Mouse (Mus musculus) heart, embryonic 10.5 days (tissue): ENCODE data around the gene Nodal. TPM values are rescaled to one million over a fixed set of nuclear protein-coding genes. Genes with fewer than 3 reads are reported as not detected.

Experiments
- DNase-seq: peaks from one replicate; pipeline ENCODE4 v3.0.0-alpha.2; 2017; ENCODE audit warnings: low spot score
- H3K27ac ChIP-seq: fragments of 300-500 bp; sonication (generic); 2 replicates; pipeline ENCODE4 v1.5.1; 2016; ENCODE audit warnings: mild to moderate bottlenecking
- H3K27me3 ChIP-seq: fragments of 300-500 bp; sonication (generic); 2 replicates; pipeline ENCODE4 v1.6.1; 2016; ENCODE audit warnings: mild to moderate bottlenecking; ENCODE audit not compliant: poor library complexity, insufficient read depth, severe bottlenecking
- H3K36me3 ChIP-seq: fragments of 300-500 bp; sonication (generic); 2 replicates; pipeline ENCODE4 v1.6.1; 2016; ENCODE audit warnings: mild to moderate bottlenecking, moderate library complexity
- H3K4me1 ChIP-seq: fragments of 300-500 bp; sonication (generic); 2 replicates; pipeline ENCODE4 v1.6.1; 2016; ENCODE audit warnings: mild to moderate bottlenecking
- H3K4me3 ChIP-seq: fragments of 300-500 bp; sonication (generic); 2 replicates; pipeline ENCODE4 v1.5.1; 2016; ENCODE audit warnings: mild to moderate bottlenecking, moderate library complexity
- H3K9me3 ChIP-seq: fragments of 300-500 bp; sonication (generic); 2 replicates; pipeline ENCODE4 v1.6.1; 2016; ENCODE audit warnings: mild to moderate bottlenecking, moderate library complexity
- WGBS: fragments of 180-500 bp; shearing (Covaris S2); methylation state at CpG from one replicate; pipeline ENCODE4 v1.1.7; 2016; 5-methylcytosine and 5-hydroxymethylcytosine counted together
- polyA plus RNA-seq: library from polyadenylated mRNA; unstranded; fragments of >200 nt; fragmentation: Nextera tagmentation; extraction: Ambion mirVana; gene quantifications from 2 replicates; pipeline ENCODE4 v1.2.1, GENCODE M21; 2016

Nodal gene
- polyA plus RNA-seq, 1 experiment from 2014 or later, result 0.28 TPM

DNA sequence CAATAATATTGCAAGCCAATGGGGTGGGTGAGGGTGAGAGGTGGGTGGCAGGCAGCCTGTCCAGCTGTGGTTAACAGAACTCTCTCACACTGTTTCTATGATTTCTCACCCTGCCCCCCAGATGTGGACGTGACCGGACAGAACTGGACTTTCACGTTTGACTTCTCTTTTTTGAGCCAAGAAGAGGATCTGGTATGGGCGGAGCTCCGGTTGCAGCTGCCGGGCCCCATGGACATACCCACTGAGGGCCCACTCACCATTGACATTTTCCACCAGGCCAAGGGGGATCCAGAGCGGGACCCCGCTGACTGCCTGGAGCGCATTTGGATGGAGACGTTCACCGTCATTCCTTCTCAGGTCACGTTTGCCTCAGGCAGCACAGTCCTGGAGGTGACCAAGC, 5.1 kb downstream of the Nodal start:
- H3K27ac ChIP-seq, result no peak overlapping the region
- no peaks in the 10 kb centered on the region for H3K9me3 ChIP-seq
- H3K4me1 ChIP-seq, result peaks cover 34% of the 10 kb centered on the region
- WGBS, result 91% methylated on average over 12 of the region's 12 CpGs
- H3K27me3 ChIP-seq, result peaks cover 43% of the 10 kb centered on the region
- DNase-seq, result no peak
- no peaks in the 10 kb centered on the region for H3K36me3 ChIP-seq
- no peak overlapping the region for H3K4me3 ChIP-seq

DNA sequence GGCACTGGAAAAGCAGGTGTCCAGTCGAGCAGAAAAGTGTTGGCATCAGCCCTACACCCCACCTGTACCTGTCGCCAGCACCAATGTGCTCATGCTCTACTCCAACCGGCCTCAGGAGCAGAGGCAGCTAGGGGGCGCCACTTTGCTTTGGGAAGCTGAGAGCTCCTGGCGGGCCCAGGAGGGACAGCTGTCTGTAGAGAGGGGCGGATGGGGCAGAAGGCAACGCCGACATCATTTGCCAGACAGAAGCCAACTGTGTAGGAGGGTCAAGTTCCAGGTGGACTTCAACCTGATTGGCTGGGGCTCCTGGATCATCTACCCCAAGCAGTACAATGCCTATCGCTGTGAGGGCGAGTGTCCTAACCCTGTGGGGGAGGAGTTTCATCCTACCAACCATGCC, 5.5 kb downstream of the Nodal start:
- Histone ChIP-seq H3K4me3 (no peak overlapping the region), H3K27ac (no peak overlapping the region), H3K27me3 (peaks cover 39% of the 10 kb centered on the region), H3K36me3 (no peaks in the 10 kb centered on the region), H3K9me3 (no peaks in the 10 kb centered on the region), H3K4me1 (peaks cover 30% of the 10 kb centered on the region)
- no peak for DNase-seq
- WGBS, result 59% methylated on average over 10 of the region's 10 CpGs

DNA sequence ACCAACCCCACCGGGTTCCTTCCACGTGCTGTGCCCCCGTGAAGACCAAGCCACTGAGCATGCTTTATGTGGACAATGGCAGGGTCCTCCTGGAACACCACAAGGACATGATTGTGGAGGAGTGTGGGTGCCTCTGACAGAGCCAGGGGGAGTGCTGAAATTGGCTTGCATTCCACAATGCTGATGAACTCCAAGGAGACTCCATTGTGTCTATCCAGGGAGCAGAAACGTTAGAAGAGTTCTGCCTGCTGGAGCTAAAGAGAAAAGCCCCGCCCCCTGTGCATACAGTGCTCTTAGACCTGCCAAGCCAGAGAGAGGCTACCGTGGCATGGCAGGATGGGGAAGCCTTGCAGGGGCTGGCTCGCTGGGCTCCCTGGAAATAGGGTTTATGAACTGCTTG, 6.7 kb downstream of the Nodal start:
- Histone ChIP-seq H3K9me3 (no peaks in the 10 kb centered on the region), H3K27ac (no peak overlapping the region), H3K4me3 (no peak overlapping the region), H3K36me3 (peaks cover 8% of the 10 kb centered on the region), H3K27me3 (peaks cover 27% of the 10 kb centered on the region), H3K4me1 (peaks cover 20% of the 10 kb centered on the region; the same call in 1 of the 2 replicates)
- DNase-seq, result no peak
- 41% methylated on average over 7 of the region's 7 CpGs for WGBS

DNA sequence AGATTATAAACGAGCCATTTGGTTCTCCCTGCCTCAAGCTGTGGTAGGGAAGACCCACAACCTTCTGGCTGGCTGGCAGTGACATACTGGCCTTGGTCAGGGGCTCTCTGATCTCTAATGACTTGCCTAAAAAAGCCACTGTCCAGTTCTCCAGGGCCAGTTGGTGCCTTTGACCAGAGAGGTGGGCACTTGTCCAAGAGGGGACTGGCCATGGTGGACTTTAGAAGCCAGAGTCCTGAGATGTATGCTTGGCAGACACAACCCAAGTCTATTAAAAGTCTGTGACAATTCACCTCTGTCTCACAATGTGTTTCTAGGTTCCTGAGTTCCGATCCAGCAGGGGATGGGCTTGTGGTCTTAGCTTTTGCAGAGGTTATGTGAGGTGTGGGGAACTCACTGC, 7.3 kb downstream of the Nodal start:
- peaks cover 21% of the 10 kb centered on the region for H3K27me3 ChIP-seq
- DNase-seq, result no peak

DNA sequence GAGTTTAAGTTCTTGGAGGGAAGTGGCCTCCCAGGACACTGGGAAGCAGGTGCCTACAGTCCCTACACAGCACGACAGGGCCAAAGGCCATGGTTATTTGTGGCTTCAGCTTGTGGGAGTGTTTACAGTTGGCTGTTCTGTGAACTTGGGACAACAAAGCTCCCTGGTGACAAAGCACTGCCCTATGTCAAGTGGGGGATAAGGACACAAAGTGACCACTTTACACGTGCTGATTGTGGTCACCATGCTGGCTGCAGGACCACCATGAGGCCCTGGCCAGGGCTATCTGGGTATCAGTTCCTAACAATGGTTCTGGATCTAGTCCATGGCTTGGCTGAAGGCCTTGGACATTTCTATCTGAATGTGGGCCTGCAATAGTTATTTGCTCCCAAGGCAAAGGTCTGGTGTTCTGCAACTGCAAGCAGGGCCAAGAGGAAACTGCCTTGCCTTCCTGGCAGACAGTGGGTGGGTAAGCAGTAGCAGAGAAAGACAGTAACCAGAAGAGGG, 8.5 kb downstream of the Nodal start:
- Histone ChIP-seq H3K27ac (0 out of 2 replicates have a peak overlapping the region, but pooled peaks have one; percentile 0), H3K9me3 (no peaks in the 10 kb centered on the region), H3K4me3 (no peak overlapping the region), H3K4me1 (peaks cover 17% of the 10 kb centered on the region; the same call in 1 of the 2 replicates), H3K27me3 (peaks cover 12% of the 10 kb centered on the region; the same call in 1 of the 2 replicates), H3K36me3 (peaks cover 26% of the 10 kb centered on the region)
- 26% methylated on average over 2 of the region's 2 CpGs for WGBS
- no peak for DNase-seq

More for the DNA sequence above, 7.3 kb downstream of the Nodal start:
- WGBS, result 80% methylated on average over 2 of the region's 2 CpGs
- Histone ChIP-seq H3K4me3 (no peak overlapping the region), H3K36me3 (peaks cover 13% of the 10 kb centered on the region), H3K4me1 (peaks cover 17% of the 10 kb centered on the region; the same call in 1 of the 2 replicates), H3K9me3 (no peaks in the 10 kb centered on the region), H3K27ac (no peak overlapping the region)

DNA sequence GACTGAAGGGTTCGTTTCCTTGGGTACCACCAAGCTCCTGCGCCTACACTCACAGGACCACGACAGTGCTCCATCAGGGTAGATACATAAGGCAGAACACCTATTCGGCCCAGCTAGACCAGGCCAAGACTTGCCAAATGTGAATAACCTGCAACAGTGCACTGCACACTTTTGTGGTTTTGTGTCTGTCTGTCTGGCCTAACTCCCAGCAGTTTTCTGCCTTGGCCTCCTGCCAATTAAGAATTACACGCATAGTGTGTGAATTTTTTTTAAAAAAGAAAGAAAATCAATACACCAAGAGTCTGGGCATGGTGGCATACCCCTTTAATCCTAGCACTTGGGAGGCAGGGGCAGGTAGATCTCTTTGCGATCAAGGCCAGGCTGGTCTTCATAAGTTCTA, 10.2 kb downstream of the Nodal start:
- 89% methylated on average over 6 of the region's 6 CpGs for WGBS
- peaks cover 7% of the 10 kb centered on the region; the same call in 1 of the 2 replicates for H3K27me3 ChIP-seq
- no peak for DNase-seq

DNA sequence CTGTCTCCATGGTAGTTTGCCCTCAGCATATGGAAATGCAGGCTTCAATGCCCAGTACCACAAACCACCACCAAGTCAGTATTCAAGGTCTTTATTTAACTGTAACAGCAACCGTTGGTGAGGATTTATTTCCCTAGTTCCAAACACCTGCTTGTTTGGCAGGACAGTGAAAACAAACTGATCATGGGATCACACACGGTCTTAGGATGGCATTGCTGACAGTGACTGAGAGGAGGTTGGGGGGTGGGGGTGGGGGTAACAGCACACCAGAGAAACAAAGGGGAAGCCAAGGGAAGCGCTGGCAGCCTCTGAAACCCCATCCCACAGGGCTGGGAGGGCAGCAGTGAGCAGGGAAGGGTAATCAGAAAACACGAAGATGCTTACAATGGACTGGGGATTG, 10.6 kb downstream of the Nodal start:
- Histone ChIP-seq H3K27ac (no peak overlapping the region), H3K4me3 (no peak overlapping the region), H3K9me3 (no peaks in the 10 kb centered on the region), H3K4me1 (peaks cover 17% of the 10 kb centered on the region; the same call in 1 of the 2 replicates), H3K27me3 (peaks cover 3% of the 10 kb centered on the region; the same call in 1 of the 2 replicates), H3K36me3 (peaks cover 45% of the 10 kb centered on the region)
- DNase-seq, result no peak
- 72% methylated on average over 4 of the region's 4 CpGs for WGBS

More for the DNA sequence above, 10.2 kb downstream of the Nodal start:
- Histone ChIP-seq H3K36me3 (peaks cover 40% of the 10 kb centered on the region), H3K27ac (no peak overlapping the region), H3K9me3 (no peaks in the 10 kb centered on the region), H3K4me3 (no peak overlapping the region), H3K4me1 (peaks cover 17% of the 10 kb centered on the region; the same call in 1 of the 2 replicates)

DNA sequence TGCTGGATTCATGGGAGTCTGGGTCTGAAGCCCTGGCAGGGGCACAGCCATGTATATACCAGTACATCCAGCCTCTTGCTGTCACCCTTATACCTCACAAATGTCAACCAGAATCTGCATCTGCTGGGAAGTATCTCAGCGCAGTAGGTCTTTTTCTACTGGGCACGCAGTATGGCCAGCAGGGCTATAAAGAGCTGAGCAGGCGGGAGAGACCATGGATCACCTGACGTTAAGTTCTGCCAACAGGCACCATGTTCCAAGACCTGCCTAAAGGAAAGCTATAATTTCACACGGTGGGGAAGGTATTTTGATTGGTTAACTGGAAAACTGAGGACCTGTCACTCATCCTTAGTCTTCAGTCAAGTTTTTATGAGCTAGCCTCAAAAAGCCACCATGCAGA, 11.3 kb downstream of the Nodal start:
- no peaks in the 10 kb centered on the region for H3K27me3 ChIP-seq
- 94% methylated on average over 5 of the region's 5 CpGs for WGBS
- no peak overlapping the region for H3K27ac ChIP-seq
- H3K36me3 ChIP-seq, result peaks cover 51% of the 10 kb centered on the region
- DNase-seq, result no peak
- H3K4me3 ChIP-seq, result no peak overlapping the region
- no peaks in the 10 kb centered on the region for H3K9me3 ChIP-seq
- peaks cover 17% of the 10 kb centered on the region; the same call in 1 of the 2 replicates for H3K4me1 ChIP-seq

DNA sequence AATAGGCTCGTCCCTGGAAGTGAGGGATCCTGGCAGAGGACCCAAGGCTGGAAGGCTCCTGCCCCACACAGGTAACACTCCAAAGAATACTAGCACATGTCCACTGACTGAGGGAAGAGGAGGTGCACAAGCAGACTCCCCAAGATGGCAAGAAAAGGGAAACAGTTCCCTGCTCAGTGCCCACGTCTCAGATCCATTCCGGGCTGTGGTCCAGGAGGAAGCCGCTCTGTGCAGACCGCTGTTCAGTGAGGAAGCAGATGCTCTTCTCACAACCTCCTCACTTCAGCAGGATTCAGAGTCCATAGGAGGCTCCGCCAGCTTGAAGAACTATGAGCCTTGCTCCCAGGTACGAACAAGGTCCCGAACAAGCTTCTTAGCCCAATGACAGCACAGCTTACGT, 13.6 kb downstream of the Nodal start:
- H3K27ac ChIP-seq, result no peak overlapping the region
- no peak overlapping the region for H3K4me3 ChIP-seq
- H3K4me1 ChIP-seq, result peaks cover 7% of the 10 kb centered on the region; the same call in 1 of the 2 replicates
- no peaks in the 10 kb centered on the region for H3K27me3 ChIP-seq
- WGBS, result 93% methylated on average over 9 of the region's 9 CpGs
- no peak for DNase-seq
- H3K9me3 ChIP-seq, result no peaks in the 10 kb centered on the region
- peaks cover 63% of the 10 kb centered on the region for H3K36me3 ChIP-seq

DNA sequence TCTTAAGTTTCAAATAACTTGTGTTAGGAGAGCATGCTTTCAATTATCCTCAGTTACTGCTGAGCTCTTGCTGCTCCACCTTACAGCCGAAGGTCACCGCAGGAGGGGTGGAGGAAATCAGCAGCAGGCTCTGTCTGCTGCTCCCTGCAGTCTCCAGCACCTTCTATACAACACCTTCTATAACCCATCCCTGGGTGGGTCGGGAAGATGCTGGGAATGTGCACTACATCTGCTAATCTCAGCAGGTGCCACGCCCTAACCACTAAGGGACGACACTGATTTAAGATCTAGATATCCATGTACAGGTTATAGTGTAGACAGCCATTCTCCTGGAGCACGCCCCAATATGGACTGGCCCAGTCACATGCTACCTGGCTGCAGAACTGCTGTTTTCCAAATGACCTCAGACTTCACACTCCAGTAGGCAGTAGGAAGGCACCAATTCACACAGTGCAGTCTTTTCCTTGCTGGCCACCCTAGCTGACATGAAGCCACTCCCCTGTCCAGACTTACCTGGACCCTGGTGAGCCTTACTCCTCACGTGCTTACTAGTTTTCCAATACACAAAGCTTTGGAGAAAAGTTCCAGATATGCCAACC, 22.5 kb downstream of the Nodal start:
- no peak for DNase-seq
- H3K27ac ChIP-seq, result no peak overlapping the region
- WGBS, result 86% methylated on average over 7 of the region's 7 CpGs
- no peak overlapping the region for H3K4me3 ChIP-seq
- no peaks in the 10 kb centered on the region for H3K27me3 ChIP-seq
- H3K4me1 ChIP-seq, result peaks cover 28% of the 10 kb centered on the region
- H3K9me3 ChIP-seq, result no peaks in the 10 kb centered on the region
- peaks cover 13% of the 10 kb centered on the region for H3K36me3 ChIP-seq

DNA sequence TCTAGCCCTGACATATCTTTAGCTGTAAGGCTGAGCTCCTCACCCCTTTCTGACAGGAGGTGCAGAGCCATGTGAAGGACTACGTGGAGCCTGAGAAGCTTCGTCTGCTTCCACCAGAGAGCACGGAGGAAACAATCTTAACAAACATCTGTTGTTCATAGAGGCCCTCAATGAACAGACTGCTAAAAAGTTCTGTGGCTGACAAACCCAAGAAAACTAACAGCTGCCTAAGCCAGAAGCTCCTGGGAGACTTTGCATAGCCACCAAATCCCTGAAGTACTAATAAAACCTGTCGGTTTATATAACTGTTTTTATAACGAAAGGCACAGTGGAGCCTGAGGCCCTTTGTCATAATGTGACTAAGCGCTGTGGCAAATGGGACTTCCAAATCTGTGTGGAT, 25.7 kb downstream of the Nodal start:
- DNase-seq, result no peak
- no peak overlapping the region for H3K4me3 ChIP-seq

DNA sequence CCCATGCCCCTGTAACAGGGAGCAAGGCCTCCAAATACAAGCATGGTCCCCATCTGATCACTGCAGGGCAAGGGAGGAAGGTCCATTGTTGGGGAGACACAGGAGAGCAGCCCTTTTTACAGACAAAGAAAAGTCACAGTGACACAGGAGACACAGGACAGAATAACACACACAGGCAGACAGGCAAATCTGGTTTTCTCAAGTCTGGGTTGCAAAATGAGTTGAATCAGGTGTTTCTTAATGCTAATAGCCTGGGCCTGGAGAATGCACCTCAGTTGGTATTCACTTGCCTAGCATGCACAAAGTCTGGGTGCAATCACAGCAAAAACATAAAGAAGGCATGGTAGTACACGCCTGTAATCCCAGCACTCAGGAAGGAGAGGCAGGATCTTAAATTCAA, 26.1 kb downstream of the Nodal start:
- Histone ChIP-seq H3K27ac (no peak overlapping the region), H3K9me3 (no peaks in the 10 kb centered on the region), H3K36me3 (peaks cover 28% of the 10 kb centered on the region), H3K4me1 (peaks cover 61% of the 10 kb centered on the region), H3K4me3 (no peak overlapping the region), H3K27me3 (no peaks in the 10 kb centered on the region)
- peak; percentile 59 for DNase-seq
- 72% methylated on average over 1 of the region's 1 CpGs for WGBS

More for the DNA sequence above, 25.7 kb downstream of the Nodal start:
- Histone ChIP-seq H3K27me3 (no peaks in the 10 kb centered on the region), H3K9me3 (no peaks in the 10 kb centered on the region), H3K27ac (no peak overlapping the region), H3K4me1 (peaks cover 57% of the 10 kb centered on the region), H3K36me3 (peaks cover 31% of the 10 kb centered on the region)
- WGBS, result 67% methylated on average over 6 of the region's 6 CpGs

DNA sequence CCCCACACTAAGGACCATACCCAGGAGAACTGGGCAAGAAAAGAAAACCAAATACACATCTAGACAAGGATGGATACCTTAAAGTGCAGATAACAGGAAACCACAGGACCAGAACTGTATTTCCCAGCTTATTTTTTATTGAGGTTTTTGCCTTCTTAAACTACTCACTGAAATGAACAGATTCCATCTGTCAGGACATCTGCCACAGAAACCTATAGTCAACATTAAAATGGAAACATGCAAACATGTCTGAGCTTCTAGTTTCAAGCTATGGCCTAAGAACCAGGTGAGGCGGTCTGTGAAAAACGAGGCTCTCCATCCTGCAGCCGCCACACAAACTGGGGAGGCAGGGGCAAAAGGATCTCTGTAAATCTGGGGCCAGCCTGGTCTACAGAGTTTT, 27.2 kb downstream of the Nodal start:
- Histone ChIP-seq H3K36me3 (peaks cover 24% of the 10 kb centered on the region), H3K4me1 (peaks cover 71% of the 10 kb centered on the region)

More for the DNA sequence above, 27.2 kb downstream of the Nodal start:
- Histone ChIP-seq H3K27ac (no peak overlapping the region), H3K4me3 (no peak overlapping the region), H3K9me3 (no peaks in the 10 kb centered on the region), H3K27me3 (no peaks in the 10 kb centered on the region)
- no peak for DNase-seq
- 85% methylated on average over 3 of the region's 3 CpGs for WGBS
